Mouse (Mus musculus) heart, adult 18-20 months (tissue): ENCODE data around the gene Bicc1. TPM values are rescaled to one million over a fixed set of nuclear protein-coding genes. Genes with fewer than 3 reads are reported as not detected.

ENCODE experiments used
- DNase-seq, 2 experiments: peaks; one replicate each; pipeline ENCODE4 v3.0.0; 2021 to 2022; ENCODE audit warnings: mixed read lengths in 1 of 2
- total RNA-seq, 2 experiments: library from RNA; stranded (reverse); gene quantifications; 2 replicates each; pipeline ENCODE4 v1.2.3; 2021

Bicc1 gene
- total RNA-seq, 2 experiments from 2014 or later, result 11.8 to 13.1 TPM

DNA sequence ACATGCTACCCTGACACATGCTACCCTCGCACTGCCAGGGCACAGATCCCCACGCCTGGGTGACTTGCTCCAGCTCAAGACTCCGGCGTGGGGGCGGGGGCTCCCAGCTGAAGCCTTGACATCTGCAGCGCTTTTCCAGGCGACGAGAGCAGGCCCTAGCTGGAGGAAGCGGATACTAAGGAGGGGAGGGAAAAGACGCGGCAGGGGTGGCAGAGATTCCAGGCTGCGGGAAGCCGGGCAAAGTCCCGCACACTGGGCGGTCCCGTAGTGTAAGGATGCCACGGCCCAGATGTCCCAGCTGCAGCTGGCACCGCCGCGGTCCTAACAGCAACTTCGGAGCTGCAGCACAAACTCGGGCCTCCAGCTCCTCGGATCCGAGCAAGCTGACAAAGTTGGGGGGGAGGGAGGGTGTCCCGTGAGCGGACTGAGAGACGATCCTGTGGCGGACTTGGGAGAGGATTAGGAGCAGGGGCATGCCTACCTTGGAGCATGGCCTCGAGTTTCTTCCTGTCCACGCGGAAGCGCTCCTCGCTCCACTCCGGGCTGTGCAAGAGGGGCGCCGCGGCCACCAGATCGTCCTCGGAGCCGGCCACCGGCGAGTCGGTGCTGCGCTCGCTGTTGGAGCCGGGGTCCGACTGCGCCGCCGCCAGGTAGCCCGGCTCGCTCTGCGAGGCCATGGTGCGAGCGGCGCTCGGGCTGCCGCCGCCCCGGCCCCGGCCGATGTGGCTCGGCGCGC is 392 bp downstream of the Bicc1 start:
- DNase-seq, result peak; percentile 68 to 75

DNA sequence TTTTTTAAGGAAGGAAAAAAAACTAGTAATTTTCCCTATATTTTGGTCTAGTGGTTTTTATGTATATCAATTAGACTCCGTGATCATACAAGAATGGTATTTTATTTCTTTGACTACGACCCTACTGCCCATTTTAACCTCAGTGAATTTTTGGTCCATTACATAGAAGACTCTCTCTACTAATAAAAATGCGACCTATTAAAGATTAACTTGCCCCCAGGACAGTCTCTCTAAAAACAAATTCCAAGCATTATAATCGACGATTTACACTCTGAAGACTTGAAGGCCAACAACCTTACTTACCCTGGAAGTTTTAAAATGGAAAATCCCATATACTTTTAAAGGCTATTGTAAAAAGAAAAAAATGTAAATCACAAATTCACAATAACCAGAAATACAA is 2.9 kb downstream of the Bicc1 start:
- DNase-seq, result no peak

DNA sequence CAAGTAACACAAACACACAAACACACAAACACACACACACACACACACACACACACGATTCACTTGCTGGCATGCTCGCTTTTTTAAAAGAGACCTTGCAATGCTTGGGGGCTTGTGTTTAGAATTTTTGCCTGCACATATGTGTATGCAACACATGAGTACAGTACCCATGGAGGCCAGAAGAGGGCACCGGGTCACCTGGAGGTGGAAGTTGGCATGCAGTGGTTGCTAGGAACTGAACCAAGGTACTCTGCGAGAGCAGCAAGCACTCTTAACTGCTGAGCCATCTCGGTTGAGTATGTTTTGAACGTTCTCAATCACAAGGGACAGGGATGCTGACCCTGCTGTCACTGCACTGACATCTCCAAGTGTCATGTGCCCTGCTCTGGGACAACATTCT is 5.9 kb downstream of the Bicc1 start:
- no peak for DNase-seq

DNA sequence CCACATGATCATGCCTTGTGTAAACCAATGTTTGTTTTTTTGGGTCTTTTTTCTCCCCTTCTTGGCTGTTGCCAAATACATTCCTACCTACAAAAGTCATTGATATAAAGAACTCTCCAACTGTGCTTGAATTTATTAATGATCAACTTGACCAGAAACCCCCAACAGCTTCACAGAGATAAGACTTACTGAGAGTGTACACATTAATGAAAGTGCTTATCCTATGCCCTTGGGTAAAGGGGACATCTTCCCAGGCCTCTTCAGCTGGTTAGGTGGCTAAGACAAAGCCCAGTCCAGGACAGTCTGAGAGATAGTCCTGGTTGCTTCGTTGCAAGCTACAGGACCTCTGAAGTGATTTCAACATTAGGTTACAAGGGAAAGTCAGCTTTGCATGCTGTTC is 6.4 kb downstream of the Bicc1 start:
- no peak for DNase-seq

DNA sequence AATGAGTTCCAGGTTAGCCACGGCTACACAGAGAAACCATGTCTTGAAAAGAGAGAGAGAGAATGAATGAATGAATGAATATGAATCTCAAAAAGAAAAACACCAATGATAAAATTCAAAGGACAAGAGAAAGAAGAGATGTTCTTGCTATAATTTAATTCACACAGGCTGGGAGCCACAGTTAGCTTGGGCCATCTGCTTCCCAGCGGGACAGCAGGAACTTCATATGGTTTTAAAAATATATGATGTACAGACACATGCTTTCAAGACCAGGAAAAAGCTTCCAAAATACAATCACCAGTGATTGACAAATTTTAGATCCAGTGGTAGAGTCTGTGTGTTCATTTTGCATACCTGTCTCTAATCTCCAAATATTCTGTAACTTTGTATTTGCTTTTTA is 9.0 kb downstream of the Bicc1 start:
- DNase-seq, result no peak

DNA sequence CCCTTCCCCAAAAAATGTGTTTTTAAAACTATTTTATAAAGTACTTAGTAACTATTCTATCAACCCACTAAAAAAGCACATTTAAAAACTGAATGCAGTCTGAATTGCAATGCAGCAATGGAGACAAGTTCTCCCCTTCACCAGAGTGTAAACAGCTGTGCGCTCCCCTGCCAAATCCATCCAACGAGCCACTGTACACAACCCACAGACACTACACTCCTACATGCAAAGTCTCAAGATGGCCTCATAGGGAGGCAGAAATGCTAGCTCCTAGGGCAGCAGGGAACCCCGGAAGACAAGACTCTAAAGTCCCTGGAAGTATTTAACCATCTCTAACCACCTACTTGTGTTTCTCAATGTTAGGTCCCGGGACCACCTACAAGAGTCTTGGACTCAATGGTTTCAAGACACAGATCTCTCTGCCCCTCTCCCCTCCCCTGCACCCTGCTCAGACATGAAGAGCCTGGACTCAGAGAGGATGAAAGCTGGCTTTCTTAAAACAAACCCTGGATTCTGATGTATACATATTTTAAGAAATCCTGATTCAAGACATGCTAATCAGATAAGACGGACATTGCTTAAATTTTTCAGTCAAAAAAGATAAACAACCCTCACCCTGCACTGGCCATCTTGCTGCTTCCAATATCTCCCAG is 10.4 kb downstream of the Bicc1 start:
- DNase-seq, result no peak

DNA sequence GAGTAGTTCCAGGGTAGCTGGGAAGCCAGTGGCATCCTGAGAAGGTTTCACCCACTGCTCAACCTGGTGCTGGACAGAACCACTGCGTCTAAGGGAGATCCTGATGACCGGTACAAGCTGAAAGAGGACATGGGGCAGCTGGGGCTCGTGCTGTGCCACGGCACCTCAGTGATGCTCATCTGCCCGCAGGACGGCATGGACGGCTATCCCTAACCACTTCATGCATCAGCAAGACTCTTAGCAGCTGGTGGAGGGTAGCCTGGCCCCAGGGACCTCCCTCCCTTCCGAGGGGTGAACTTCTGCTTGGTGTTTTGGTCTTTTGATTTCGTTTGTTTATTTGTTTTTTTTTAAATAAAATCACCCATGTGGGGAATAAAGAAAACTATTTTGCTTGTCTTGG is 11.3 kb downstream of the Bicc1 start:
- no peak for DNase-seq

DNA sequence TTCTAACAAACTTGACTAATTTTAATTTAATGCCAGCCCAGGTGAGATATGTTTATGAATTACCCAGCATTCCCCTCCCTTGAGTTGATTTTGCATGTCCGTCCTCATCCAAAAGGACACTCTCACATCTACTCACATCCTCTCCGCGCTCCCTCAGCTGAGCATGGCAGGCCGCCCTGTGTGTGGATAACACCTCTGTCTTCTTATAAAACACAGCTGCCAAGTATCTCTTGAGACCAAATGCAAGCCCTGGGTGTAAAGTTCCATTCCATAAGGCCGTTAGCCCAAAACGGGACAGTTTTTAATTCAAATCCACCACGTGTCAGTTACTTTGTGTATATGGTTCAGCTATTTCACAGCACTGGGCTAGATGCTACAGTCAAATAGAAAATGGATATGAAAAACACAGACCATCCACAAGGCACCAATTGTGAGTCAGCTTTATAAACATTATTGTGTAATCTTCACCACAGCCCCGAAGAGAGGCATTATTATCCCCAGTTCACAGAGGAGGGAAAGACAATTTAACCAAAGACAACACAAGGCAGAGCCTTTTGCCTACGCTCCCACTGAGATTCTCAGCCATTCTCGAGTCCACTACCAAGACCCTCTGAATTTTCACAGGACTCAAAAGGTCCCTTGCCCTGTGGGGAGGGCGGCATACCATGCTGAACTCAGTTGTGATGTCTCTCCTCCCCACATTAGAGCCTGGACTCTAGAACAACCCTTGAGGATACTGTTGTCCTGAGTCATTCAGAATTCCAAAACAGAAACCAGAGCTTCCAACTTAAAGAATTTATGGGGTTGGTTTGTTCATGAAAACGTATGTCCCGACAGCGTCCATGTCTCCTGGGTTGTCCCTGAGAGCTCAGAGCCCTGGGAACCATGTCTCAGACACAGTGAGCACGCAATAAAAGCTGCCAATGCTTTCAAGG is 12.6 kb downstream of the Bicc1 start:
- no peak for DNase-seq

DNA sequence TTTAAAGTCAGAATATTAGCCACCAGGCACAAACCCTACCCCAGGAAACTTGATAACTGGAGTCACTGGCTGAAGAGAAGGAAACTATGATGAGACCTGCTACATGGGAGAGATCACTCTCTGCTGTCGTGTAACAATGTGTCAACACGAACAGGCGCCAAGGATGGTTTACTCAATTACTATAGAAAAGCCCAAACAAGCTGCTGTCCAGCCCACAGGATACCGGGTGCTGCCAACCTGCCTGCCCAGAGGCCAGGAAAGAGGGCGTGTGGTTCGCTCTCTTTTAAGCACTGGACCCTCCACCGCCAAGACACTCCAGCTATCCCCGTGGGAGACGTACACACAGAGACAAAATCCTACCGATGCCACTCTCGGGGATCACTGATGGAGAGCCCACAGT is 13.7 kb downstream of the Bicc1 start:
- DNase-seq, result no peak

DNA sequence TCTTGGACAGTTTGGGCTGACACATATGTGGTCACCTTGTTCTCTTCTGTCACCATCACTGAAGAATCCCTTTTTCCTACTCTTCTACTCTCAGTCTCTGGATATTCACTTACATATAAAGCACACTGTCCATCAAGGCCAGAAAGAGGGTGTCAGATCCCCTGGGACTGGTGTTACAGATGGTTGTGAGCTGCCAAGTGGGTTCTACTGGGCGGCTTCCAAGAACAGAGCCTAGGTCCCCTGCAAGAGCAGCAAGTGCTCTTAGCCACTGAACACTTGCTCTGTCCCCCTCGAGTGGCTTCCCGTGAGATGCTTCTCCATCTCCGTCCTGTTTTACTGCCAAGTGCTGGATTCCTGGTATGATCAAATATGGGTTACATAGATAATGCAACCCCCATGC is 15.3 kb downstream of the Bicc1 start:
- no peak for DNase-seq

DNA sequence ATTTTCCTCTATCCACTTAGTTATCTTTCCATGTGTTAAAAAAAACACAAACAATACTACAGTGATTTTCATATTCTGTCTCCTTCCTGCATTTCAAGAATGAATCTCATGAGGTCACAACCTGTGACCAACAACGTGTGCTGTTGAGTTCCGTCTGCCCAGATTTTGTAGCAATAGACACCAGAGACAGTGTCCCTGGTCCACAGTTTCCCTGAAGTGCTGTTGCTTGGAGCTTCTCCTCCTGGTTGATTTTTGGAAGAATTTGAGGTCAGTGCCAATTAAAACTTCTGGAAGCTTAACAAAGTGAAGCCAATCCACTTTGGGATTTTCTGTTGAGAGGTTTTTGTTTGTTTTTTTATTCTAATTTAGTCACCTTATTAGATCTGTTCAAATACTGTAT is 16.9 kb downstream of the Bicc1 start:
- no peak for DNase-seq

DNA sequence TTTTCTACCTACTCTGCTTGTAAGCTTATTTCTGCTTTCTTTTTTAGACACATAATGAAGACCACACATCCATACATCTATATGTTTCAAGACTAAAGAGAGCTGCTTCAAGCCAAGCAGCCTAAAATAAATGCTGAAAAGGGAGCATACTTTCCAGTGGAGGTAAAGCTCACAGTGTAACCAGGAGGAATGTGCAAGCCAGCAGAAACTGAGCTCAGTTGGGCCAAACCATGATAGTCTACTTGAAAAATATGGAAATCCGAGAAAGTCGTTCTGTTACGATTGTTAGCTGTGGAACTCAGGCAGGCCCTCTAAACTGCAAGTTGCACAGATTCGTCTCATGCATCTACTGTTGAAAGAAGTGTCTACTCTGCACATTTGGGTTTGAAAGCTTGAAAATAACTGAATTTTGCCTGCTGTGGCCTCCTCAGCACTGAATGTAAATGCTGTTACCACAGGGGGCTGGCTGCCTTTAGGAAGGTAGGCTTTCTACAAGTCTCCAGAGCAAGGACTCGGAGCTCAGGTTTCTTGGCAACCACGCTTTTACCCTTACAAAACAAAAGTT is 19.1 kb downstream of the Bicc1 start:
- no peak for DNase-seq

DNA sequence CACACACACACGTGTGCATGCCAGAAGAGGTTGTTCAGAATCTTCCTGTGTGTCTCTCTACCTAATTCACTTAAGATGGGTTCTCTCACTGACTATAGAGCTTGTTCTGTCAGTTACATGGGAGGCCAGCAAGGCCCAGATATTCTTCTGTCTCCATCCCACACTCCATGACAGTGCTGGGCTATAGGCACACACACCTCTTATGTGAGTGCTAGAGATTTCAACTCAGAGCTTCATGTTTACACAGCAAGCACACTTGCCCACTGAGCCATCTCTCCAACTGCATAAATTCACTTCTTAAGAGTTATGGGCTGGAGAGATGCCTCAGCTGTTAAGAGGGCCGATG is 20.7 kb downstream of the Bicc1 start:
- no peak for DNase-seq

DNA sequence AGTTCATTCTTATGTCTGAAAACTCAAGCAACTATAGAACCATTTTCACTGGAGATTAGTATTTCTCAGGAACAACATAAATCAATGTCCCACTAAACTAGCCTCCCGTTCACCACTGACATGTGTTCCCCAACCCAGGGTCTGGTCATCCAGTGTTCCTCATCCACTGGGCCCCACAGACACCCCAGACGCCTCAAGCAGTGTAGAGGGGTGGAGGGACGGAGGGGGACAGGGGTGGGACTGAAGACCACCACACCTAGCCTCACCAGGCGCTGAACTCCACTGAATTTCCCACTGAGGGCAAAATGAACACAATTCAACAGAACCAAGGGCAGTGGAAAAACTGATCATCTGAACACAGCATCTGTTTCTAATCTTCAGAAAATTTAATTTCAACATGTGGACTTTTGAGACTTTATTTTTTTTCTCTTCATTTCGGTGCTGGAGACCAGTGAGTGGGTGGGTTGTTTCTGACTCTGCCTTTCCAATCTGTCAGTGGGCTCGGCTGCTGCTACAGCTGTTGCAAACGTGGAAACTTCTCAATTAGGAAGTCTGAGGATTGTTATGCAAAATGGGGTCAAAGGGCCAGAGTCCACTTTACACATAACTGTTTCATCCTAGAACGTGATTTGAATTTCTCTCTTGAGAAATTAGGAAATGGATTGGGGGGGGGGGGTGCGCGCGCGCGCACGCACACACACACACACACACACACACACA is 21.2 kb downstream of the Bicc1 start:
- DNase-seq, result no peak

DNA sequence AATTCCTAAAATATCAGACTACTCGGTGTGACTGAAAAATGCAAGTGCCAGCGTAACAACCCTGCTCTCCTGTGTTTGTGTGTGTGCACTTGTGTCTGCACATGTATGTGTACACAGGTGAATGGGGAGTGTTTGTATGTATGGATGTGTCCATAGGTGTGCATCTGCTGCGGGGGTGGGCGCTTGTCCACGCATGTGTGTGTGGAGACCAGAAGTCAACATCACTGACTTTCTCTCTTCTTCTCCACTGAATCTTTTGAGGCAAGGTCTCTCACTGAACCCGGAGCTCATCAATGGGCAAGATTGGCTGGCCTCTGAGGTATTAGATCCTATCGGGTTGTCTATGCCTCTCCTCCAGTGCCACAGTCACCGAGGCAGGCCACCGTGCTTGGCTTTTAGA is 21.9 kb downstream of the Bicc1 start:
- no peak for DNase-seq

DNA sequence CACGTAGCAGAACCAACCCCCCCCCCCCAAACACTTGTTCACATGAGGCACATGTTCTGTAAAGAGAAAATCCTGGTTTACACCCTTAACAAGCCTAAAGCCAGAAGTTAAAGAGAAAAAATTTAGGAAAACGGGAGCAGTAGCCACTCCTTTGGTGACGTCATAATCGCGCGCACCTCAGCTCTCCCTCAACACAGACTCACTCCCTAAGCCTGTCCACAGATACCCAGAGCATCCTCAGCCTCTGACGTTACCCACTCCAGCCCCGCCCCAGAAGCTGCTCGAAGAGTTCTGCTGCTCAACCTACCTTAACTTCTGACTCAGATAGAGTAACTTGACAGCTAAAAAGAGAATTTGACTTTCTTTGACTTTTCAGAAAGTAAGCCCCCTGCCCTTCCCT is 28.2 kb downstream of the Bicc1 start:
- DNase-seq, result no peak

DNA sequence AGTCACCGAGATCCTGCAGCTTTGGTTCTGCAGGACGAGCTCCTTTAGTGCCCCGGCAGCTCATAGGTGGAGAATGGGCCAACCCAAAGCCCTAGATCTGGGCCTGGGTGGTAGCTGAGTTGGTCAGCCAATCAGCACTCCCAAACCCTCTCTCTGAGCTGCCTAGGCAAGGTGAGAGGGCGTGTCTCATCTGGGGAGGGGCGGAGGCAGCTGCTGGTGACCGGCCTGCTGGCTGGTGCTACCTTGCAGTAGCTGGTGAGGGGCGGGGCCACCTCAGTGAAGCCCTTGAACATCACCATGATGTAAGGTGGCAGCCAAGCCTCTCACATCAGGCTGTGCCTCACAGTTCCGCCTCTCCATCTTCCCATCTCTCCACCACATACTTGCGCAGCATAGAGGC is 29.2 kb downstream of the Bicc1 start:
- no peak for DNase-seq

DNA sequence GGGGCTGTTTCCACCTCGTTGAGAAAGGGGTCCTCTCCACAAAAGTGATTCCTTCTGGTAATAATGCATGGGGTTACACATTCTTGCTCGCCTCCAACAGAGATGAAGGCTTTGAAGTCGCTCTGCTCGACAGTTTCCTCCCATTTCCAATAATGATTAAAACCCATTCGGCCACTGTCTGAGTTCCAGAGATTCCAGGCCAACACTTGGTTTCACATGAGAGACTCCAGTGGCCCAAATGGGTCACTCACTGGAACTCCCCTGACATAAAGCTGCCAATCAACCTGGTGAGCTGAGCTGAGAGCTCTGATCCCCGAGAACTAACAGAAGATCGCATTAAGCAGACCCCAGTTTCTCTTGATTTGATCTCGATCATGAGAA is 31.6 kb downstream of the Bicc1 start:
- no peak for DNase-seq

DNA sequence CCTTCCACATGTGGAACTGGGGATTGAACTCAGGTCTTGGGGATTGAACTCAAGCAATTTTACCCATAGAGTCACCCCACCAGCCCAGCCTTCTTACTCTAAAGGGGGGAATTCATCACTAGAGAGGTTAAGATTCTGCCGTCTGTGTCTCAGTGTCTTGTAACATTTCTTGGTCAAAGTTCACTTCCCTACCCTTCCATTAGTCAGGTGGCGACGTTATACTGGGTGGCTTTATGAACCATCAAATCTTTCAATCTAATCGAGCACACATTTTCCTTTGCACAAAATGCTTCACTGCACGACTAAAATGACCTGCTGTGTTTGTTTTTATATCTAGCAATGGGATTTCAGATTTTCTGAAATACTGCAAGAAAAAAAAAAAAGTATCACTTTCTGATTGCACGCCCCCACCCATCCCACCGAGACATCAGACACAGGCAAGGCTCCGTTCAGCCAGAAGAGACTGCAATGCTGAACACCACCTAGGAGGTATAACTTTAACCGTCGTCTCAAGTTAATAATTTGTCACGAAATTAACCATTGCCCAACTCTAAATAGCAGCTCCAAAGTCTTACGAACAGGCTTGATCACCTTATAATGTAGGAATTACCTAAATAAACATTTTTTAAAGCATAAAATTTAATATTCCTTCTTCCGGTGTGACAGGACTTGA is 32.1 kb downstream of the Bicc1 start:
- DNase-seq, result no peak

DNA sequence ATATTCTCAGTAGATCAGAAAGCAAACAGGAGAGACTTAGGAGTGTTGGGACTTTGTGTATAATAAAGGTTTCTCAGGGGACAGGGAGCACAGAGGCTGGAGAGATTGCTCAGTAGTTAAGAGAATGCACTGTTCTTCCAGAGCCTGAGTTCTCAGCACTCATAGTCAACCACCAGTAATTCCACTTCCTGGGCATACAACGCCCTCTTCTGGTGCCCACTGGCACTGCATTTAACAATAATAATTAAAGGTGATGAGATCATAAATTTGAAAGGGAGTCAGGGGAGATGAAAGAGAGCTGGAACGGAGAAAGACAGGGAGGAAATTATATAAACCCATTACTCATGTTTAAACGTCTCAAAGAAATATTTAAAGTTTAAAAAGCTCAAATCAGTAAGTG is 35.5 kb downstream of the Bicc1 start:
- no peak for DNase-seq

DNA sequence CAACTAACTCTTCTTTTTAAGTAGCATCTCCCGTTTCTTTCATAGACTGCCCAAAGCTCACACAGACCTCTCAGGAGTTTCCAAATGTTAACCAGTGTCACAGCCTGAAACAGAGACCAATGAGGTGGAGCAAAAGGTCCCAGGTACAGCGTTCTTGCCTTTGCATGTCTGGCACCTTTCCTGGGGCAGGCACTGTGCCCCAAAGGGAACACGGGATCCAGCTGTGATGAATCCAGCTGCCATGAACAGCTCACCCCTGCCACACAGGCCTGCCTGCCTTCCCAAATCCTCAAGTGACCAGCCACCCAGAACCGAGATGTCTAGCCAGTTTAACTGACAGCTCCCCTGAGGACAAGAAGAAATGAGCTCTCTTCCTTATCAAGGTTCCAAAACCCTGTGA is 36.1 kb downstream of the Bicc1 start:
- DNase-seq, result peak; percentile 39 to 62

DNA sequence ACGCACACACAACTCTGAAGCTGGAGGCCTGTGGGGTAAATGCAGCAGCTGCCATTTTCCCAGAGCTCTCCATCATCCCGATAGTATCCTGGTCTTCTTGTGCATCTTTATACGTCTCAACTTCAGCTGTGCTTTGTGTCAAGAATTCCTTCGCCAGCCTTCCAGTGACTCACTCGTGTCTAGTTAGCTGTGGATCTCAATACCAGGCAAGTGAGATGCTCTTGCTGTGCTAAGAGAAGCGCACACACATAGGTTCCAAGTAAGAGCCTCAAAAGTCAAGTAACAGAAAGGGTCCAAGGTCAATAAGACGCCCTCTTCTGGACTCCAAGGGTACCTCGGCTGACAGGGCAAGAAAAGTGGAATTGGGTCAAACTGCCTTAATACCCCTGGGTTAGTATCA is 37.0 kb downstream of the Bicc1 start:
- no peak for DNase-seq
